Mouse (Mus musculus) limb, embryonic 14.5 days (tissue): ENCODE data around the gene Exoc2. TPM values are rescaled to one million over a fixed set of nuclear protein-coding genes. Genes with fewer than 3 reads are reported as not detected.

Experiments used
- ATAC-seq: fragments of 200-750 bp; cut with Nextera tagmentation; 2 replicates; pipeline ENCODE4 v1.8.0; 2017; ENCODE audit warnings: low read depth, moderate number of reproducible peaks, moderate TSS enrichment; ENCODE audit not compliant: low FRiP score
- DNase-seq: peaks from one replicate; pipeline ENCODE4 v3.0.0-alpha.2; 2015; ENCODE audit warnings: low spot score
- H3K27ac ChIP-seq: fragments of 300-500 bp; sonication (generic); replicated peaks from 2 replicates; pipeline ENCODE4 v1.5.1; 2014; ENCODE audit warnings: low read depth, mild to moderate bottlenecking, low read length, moderate library complexity, mixed read lengths
- H3K27me3 ChIP-seq: fragments of 300-500 bp; sonication (generic); 2 replicates; pipeline ENCODE4 v1.6.1; 2014; ENCODE audit warnings: low read length, mixed read lengths; ENCODE audit not compliant: control insufficient read depth, insufficient read depth
- H3K36me3 ChIP-seq: fragments of 300-500 bp; sonication (generic); 2 replicates; pipeline ENCODE4 v1.6.1; 2014; ENCODE audit warnings: mild to moderate bottlenecking, low read length, moderate library complexity, mixed read lengths; ENCODE audit not compliant: control insufficient read depth, insufficient read depth
- H3K4me1 ChIP-seq: fragments of 300-500 bp; sonication (generic); 2 replicates; pipeline ENCODE4 v1.6.1; 2014; ENCODE audit warnings: antibody characterized with exemption, low read length, mixed read lengths; ENCODE audit not compliant: control insufficient read depth, insufficient read depth
- H3K4me2 ChIP-seq: fragments of 300-500 bp; sonication (generic); replicated peaks from 2 replicates; pipeline ENCODE4 v1.6.1; 2014; ENCODE audit warnings: low read depth, mild to moderate bottlenecking, low read length, moderate library complexity; ENCODE audit not compliant: severe bottlenecking
- H3K4me3 ChIP-seq: fragments of 300-500 bp; sonication (generic); replicated peaks from 2 replicates; pipeline ENCODE4 v1.5.1; 2014; ENCODE audit warnings: low read length
- H3K9ac ChIP-seq: fragments of 300-500 bp; sonication (generic); 2 replicates; pipeline ENCODE4 v1.6.1; 2014; ENCODE audit warnings: mild to moderate bottlenecking, low read depth, low read length, moderate library complexity; ENCODE audit not compliant: severe bottlenecking
- H3K9me3 ChIP-seq: fragments of 300-500 bp; sonication (generic); 2 replicates; pipeline ENCODE4 v1.6.1; 2016; ENCODE audit warnings: low read length; ENCODE audit not compliant: control insufficient read depth
- POLR2A ChIP-seq: fragments of 200-500 bp; IDR thresholded peaks from 2 replicates; pipeline ENCODE4 v1.8.0; 2012; ENCODE audit warnings: inconsistent platforms, mild to moderate bottlenecking, moderate library complexity, borderline replicate concordance; ENCODE audit not compliant: insufficient read depth, insufficient read length; ENCODE audit errors: extremely low read depth
- WGBS: fragments of 180-500 bp; shearing (Covaris S2); extraction: QIAGEN DNeasy Blood & Tissue Kit; methylation state at CpG from one replicate; pipeline ENCODE4 v1.1.7; 2014; 5-methylcytosine and 5-hydroxymethylcytosine counted together
- polyA plus RNA-seq, 2 experiments: library from polyadenylated mRNA; depleted of rRNA in 1 of 2; stranded (reverse) in 1 of 2; unstranded in 1 of 2; fragments of >200 nt; fragmentation: Nextera tagmentation in 1 of 2; extraction: Ambion mirVana in 1 of 2; gene quantifications; 2 replicates each; pipeline versions ENCODE4 v1.2.1 to v1.2.3; 2012 to 2014

Exoc2 gene
- polyA plus RNA-seq, 2 experiments = 20.9 to 32.7 TPM

- WGBS = 6% methylated on average over 3 of the region's 3 CpGs
- ATAC-seq = no peak
- TF ChIP-seq POLR2A = no peak
These were observed 85.4 kb downstream of the Exoc2 start for GRCm38 (mm10) chr13:30888480-30888879.

DNA sequence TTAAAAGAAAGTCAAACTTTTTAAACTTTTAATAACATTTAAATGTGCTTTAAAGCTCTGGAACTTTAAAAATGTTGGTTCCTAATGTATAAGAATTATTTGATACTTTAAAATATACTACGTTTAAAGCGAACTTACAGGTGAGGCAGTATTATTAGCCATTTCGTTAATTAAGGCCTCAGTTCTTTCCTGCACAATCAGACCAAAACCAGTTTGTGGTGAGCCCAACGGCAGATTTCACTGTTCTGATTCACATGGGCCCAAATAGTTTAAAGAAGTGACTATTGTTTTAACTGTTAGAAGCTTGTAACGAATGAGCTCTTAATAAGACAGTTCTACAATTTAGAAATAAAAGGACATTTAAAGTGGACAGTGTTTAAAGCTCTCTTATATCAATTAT is 93.6 kb downstream of the Exoc2 start:
- H3K36me3 ChIP-seq = peaks cover 30% of the 10 kb centered on the region
- H3K27ac ChIP-seq = no peak overlapping the region
- no peaks in the 10 kb centered on the region for H3K4me1 ChIP-seq
- H3K9me3 ChIP-seq = no peaks in the 10 kb centered on the region
- H3K4me2 ChIP-seq = no peak overlapping the region
- H3K4me3 ChIP-seq = no peak overlapping the region
- H3K9ac ChIP-seq = no peak overlapping the region
- H3K27me3 ChIP-seq = no peaks in the 10 kb centered on the region
- TF ChIP-seq POLR2A = no peak
- DNase-seq (no peak), ATAC-seq (no peak)
- WGBS = 89% methylated on average over 5 of the region's 5 CpGs

More at GRCm38 (mm10) chr13:30888480-30888879, 85.4 kb downstream of the Exoc2 start:
- Histone ChIP-seq H3K4me3 (no peak overlapping the region), H3K9me3 (no peaks in the 10 kb centered on the region), H3K27me3 (no peaks in the 10 kb centered on the region), H3K9ac (no peak overlapping the region), H3K4me1 (no peaks in the 10 kb centered on the region), H3K4me2 (no peak overlapping the region), H3K36me3 (peaks cover 23% of the 10 kb centered on the region), H3K27ac (no peak overlapping the region)
- peak; percentile 78 for DNase-seq

DNA sequence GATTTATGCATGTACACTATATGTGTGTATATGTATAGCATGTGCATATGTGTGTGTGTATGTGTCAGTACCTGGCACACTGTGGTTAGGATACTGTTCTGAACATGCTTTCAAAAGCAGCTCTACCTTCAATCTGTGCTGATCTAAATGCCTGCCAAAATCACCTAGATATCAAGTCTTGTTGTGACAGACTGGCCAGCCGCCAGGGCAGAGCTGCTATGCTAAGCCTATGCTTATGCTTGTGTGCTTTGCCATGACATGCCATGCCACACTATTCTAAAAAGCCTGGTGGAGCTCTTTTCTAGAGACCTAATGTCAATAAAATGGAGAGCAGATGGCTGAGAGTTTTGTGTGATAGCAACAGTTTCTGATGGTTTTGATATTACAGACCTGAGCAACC is 94.0 kb downstream of the Exoc2 start:
- DNase-seq = no peak
- no peak overlapping the region for H3K4me3 ChIP-seq
- no peaks in the 10 kb centered on the region for H3K27me3 ChIP-seq
- H3K9ac ChIP-seq = no peak overlapping the region
- ATAC-seq = no peak
- H3K36me3 ChIP-seq = peaks cover 26% of the 10 kb centered on the region
- H3K9me3 ChIP-seq = no peaks in the 10 kb centered on the region
- no peaks in the 10 kb centered on the region for H3K4me1 ChIP-seq
- no peak overlapping the region for H3K27ac ChIP-seq
- H3K4me2 ChIP-seq = no peak overlapping the region
- TF ChIP-seq POLR2A = no peak
- WGBS = 85% methylated on average over 1 of the region's 1 CpGs

GRCm38 (mm10) chr13:30875825-30876224 is 98.1 kb downstream of the Exoc2 start:
- no peak for TF ChIP-seq POLR2A
- Histone ChIP-seq H3K27me3 (no peaks in the 10 kb centered on the region), H3K4me1 (no peaks in the 10 kb centered on the region), H3K4me2 (no peak overlapping the region), H3K27ac (no peak overlapping the region), H3K9ac (no peak overlapping the region), H3K9me3 (no peaks in the 10 kb centered on the region), H3K36me3 (peaks cover 33% of the 10 kb centered on the region), H3K4me3 (no peak overlapping the region)
- DNase-seq = no peak
- 92% methylated on average over 3 of the region's 3 CpGs for WGBS
- ATAC-seq = no peak

GRCm38 (mm10) chr13:30873472-30873871 is 100.4 kb downstream of the Exoc2 start:
- Histone ChIP-seq H3K9ac (no peak overlapping the region), H3K4me2 (no peak overlapping the region), H3K36me3 (peaks cover 38% of the 10 kb centered on the region), H3K4me3 (no peak overlapping the region), H3K27ac (no peak overlapping the region), H3K4me1 (no peaks in the 10 kb centered on the region), H3K27me3 (no peaks in the 10 kb centered on the region), H3K9me3 (no peaks in the 10 kb centered on the region)
- WGBS = 72% methylated on average over 1 of the region's 1 CpGs
- ATAC-seq = no peak
- no peak for TF ChIP-seq POLR2A
- DNase-seq = no peak

DNA sequence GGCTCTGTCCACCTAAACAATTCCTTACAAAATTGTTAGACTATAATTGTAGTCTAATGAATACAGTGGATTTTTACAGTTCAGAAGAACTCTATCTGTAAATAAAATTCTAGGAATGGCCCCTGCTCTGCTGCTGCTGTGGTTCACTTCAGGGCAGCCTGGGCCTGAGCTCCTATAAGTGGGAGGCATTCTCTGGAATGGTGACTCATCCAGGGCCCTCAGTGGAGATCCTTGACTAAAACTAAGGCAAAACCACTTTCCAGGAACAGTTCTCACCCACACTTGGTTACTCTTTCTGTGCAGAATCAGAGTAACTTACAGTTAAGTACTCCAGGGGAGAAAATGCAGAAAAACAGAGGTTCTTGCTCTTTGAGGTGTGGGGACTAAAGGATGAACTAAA is 108.4 kb downstream of the Exoc2 start:
- Histone ChIP-seq H3K9ac (no peak overlapping the region), H3K9me3 (no peaks in the 10 kb centered on the region), H3K27ac (no peak overlapping the region), H3K4me1 (no peaks in the 10 kb centered on the region), H3K4me2 (no peak overlapping the region), H3K27me3 (no peaks in the 10 kb centered on the region), H3K4me3 (no peak overlapping the region), H3K36me3 (peaks cover 32% of the 10 kb centered on the region)
- DNase-seq = no peak
- TF ChIP-seq POLR2A = no peak
- no peak for ATAC-seq
